Mouse (Mus musculus) urinary bladder, adult 18-20 months (tissue): ENCODE results near the gene 4932414N04Rik.
"Not testable (repeated sequence)": the region's sequence is repeated elsewhere in the genome, so short reads cannot be mapped to it uniquely, and the experiment has no call there.

ENCODE experiments used
- DNase-seq, 2 experiments: peaks; one replicate each; pipeline ENCODE4 v3.0.0; 2022; ENCODE audit warnings: low spot score in 2 of 2, mixed read lengths in 2 of 2

Gene 4932414N04Rik

DNA sequence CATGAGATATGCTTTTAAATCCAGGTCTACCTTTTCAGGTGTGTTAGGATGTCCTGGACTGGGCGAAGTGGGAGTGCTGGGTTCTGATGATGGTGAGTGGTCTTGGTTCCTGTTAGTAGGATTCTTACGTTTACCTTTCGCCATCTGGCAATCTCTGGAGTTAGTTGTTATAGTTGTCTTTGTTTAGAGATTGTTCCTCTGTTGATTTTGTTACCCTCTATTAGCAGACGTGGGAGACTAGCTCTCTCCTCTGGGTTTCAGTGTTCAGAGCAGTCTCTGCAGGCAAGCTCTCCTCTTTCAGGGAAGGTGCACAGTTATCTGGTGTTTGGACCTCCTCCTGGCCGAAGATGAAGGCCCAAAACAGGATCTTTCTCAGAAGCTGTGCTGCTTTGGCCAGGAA is at the start of gene 4932414N04Rik:
Gene 4932414N04Rik, plus strand, starts transcription at position 301 of the 400 bp plus-strand sequence.
- DNase-seq, result not testable (repeated sequence)

DNA sequence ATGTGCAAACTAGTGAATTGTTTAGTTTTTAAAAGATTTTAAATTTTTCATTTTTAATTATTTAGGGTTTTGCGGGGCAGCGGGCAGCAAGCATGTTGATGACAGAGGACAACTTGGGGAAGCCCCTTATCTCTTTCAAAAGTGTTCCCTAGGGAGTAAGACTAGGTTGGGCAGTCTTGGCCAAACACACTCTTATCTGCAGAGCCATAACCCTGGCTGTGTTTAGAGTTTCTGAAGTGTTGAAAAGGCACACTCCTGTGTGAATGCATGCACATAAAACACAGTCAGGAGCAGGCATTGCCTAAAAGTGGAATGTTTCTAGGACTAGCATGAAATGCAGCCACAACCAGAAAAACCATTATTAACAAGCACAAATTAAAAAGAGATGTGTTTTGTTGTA is 75.9 kb downstream of the 4932414N04Rik start:
- no peak for DNase-seq

DNA sequence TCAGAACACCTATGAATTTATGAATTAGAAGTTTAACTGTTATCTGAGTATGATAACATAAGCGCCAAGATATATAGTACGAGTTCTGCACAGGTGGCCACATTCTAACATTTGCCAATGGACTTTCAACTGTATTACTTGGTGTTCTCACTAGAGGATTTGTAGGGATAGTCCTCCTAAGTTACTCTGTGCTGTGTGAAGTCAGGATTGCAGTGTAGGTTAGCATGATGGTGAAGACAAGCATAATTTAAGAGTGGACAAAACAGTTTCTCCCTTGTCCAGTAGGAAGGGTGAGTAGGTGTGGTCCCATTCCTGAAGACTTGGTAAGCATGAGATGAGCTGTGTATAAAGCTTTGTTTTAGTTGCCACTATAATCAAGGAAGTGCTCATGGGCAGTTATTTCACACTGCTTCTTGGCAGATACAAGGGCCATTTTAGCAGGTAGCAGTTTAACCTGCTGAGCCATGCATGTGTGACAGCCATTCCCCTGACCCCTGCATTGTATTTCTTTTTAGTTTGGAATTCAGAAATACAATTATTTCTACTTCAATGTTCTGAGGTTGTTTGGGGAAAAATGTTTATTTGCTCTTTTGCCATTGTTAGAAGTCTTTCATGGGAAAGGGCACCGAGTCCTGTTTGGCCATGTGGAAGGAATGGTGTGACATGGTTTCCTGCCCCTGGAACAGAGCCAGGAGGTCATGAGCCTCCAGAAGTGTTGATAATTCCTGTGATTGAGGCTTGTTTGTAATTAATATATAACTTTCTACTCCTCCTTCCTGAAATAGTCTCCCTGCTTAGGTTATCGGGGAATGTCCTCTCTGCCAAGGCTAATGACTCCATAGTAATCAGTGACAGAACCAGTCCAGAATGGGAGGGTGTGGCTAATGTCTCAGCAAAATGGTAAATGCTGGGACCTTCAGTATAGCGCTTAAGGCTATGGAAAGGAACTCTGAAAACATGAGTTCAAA is 83.8 kb downstream of the 4932414N04Rik start:
- DNase-seq, result no peak

- DNase-seq, result no peak
Observed at GRCm38 (mm10) chr2:68744599-68744998, 88.3 kb downstream of the 4932414N04Rik start.

DNA sequence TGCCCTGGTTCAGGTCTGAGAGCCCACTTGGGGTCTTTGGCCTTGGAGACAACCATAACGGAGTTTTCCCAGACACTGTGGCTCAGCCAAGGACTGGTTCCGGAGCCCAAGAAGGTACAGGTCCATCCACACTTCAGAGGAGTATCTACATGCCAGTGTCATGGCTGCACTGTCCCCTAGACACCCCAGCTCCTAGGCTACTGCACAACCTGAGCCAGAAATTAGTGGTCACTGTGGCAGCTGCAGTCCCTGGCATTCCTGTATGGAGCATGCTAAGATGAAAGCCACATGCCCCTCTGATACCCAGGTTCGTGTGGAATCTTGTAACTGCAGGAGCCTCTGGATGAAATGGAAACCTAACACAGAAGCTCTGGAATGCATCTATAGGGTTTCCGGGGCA is 99.9 kb downstream of the 4932414N04Rik start:
- DNase-seq, result no peak

- no peak for DNase-seq
Observed at GRCm38 (mm10) chr2:68756793-68757192, 100.5 kb downstream of the 4932414N04Rik start.

GRCm38 (mm10) chr2:68765371-68765770 is 109.1 kb downstream of the 4932414N04Rik start:
- no peak for DNase-seq

DNA sequence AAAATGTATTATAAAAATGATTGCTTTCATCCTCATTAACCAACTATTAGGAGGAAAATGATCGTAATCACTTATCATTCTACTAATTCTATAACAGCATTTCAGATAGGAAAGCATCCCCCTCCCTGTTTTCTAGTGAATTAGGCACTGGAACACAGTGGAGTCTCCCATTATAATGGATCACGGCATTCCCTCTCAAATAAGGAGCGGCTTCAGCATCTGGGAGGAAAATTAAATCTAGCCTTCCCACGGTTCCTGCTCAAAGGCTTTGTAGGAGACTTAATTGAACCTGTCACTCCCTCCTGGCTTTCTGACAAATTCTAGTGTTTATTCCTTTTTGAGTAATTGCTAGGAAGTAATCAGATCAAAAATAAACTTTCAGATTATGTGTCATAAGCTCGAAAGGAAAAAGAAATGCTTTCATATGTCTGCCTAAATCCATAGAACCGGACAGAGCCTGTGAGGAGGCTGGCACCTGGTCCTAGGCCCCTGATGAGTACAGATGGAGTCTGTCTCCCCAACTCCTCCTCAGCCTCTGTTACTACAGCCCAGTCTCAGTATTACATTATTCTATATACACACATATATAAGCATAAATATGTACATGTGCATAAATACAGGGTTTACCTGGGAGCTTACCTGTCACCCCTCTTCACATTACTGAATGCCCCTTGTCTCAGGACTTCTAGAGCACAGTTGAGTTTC is 111.1 kb downstream of the 4932414N04Rik start:
- no peak for DNase-seq

DNA sequence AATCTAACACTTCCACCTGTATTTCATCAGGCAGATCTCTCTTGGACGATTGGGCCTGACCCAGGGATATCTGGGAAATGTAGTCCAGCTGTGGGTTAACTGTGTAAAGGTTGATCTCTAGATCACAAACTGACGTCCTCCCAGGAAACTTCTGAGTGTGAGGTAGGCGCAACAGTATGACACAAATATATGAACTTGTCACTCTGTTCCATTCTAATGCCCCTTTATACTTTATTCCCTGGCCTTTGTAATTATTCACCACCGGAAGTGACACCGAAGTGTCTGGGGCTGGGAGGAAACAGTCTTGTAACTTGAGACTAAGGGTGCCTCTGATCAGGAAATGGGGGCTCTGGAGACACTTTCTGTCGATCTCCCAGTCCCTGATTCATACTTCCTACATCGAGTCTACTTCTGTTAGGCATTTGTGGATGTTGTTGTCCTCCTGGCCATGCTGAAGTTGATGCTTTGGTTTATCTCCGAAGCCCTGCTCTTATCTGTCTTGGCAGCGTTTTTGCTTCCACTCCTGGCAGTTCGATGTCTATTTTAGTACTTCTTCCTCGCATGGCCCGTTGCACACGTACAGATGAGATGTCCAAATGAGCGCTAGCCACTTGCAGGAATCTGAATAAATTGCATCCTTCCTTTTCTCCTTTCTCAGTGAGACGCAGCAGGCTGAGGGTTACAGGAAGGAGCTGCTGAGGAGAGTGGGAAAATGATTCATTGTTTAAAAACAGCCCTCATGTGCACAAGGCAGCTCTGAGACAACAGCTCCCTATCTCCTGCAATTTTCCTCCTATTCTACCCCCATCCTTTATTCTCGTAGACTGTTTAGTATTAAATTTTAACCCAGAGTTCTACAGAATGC is 126.2 kb downstream of the 4932414N04Rik start:
- DNase-seq, result no peak

GRCm38 (mm10) chr2:68783664-68784063 is 127.4 kb downstream of the 4932414N04Rik start:
- DNase-seq, result not testable (repeated sequence)

DNA sequence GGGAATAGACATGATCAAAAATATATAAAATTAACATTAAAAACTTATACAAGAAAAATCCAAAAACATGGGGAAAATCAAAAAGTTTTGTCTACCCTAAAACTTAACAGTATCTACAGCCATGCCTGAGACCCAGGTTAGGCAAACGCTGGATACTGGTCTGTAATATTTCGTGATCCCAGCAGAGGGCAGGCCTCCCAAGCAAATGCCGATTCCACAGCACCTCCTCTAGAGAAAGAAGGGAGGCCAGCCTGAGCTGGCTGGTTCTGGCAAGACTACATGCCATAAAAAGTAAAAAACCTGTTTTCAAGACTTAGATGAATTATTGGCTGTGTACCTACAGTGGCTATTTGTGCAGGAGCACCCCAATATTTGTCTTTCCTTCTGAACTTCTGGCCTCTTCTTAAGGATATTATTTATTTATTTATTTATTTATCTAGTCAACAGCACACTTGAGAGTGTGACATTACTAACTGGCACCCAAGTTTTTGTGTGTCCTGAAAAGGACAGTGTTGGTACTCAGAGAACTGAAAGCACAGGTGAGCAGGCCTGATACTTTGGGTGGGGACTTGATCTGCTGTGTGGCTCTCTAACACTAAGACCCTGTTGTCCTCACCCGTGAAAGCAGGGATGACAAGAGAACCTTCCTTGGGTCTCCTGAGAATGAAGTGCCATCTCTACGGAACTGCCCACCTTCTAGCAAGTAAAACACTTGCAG is 128.6 kb downstream of the 4932414N04Rik start:
- peak; percentile 63 to 70 for DNase-seq

DNA sequence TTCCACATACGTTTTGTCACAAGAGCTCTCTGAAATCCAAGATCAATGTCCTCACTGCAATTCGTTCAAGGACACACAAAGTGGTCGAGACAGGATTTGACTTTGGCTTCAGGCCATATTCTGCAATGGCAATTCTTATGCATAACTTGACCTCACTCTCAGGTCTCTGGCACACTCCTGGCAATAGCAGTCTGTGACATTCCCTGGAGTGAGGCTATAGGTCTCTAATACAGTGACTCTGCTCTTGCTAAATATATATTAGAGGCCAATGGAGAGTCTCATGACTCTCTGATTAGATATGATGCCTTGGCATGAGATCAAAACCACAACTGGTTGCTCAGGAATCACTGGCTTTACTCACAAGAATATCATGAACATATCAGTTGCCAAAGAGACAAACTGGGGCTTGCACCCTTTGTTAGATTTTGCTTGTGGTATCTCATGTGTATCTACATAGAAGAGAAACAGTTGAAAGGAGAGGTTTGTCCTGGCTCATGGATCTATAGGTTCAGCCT is 130.9 kb downstream of the 4932414N04Rik start:
- DNase-seq, result no peak

DNA sequence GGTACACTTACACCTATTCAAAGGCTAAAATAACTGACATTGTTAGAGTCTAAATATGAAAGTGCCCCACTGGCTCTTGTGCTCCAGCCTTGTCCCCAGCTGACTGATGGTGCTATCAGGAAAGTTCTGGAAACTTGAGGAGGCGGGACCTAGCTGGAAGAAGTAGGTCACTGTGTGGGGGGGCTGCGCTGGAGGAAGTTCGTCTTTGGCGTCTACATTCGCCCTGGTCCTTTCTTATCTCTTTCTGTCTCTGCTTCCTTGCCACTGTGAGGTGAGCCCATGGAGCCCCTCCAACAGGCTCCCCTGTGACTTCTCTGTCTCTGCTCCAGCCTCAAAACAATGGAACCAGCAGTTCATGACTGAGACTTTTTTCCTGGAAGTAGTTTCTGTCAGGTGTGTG is 136.0 kb downstream of the 4932414N04Rik start:
- DNase-seq, result no peak

DNA sequence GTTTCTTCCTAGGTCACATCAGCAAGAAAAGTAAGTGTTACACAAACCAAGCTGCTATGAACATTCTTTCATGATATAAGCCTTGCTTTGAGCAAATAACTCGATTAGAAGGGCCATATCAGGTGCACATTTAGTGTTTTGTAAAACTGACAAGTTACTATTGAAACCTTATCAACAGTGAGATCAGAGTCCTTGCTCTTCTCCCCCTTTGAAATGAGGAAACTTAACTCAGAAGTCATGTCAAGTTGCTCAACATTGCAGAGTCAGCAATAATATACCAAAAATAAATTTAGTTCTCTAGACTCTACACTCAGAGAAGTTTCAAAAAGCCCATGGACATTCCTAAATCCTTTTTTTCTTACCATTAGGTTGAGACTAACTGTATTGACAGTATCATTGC is 137.2 kb downstream of the 4932414N04Rik start:
- DNase-seq, result no peak

DNA sequence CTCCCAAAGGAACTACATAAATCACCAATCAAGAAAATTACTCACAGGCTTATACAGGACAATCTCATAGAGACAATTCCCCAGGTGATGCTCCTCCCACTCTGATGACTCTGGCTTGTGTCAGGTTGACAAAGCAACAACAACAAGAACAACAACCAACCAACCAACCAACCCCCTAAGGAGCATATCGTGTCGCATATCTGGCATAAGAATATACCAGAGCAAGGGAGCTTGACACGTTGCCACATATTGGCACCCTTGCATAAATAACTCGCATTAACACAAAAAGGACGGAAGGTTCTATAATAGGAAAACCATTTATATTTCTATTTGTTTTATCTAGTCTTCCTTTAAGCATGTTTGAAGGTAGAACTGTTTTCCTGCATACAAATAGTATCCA is 137.9 kb downstream of the 4932414N04Rik start:
- DNase-seq, result no peak

DNA sequence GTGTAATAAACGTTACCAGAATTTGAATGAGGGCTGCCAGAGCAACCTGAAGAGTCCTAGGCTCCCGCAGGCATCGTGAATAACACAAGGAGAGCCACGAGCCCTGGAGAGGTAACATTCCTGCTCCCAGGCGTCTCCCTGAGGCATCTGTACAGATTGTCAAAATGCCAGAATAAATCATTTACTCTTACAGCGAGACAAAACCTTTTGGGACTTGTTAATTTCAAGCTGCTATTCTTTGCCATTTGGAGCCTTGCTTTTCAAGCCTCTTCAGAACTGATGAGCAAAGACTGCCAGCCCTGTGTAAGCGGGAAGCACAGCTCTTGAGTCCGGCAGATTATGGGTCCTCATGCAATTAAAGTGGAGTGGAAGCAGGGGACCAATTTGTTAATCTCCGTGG is 138.3 kb downstream of the 4932414N04Rik start:
- no peak for DNase-seq

GRCm38 (mm10) chr2:68796011-68796775 is 139.9 kb downstream of the 4932414N04Rik start:
- DNase-seq, result no peak

- DNase-seq, result no peak
Observed at GRCm38 (mm10) chr2:68797106-68797505, 140.8 kb downstream of the 4932414N04Rik start.
